Mouse (Mus musculus): ENCODE results near the gene Aga. TPM values are rescaled to one million over a fixed set of nuclear protein-coding genes. Genes with fewer than 3 reads are reported as not detected.

Gene Aga
- polyA plus RNA-seq, 1 experiment from 2014 or later = 36.1 TPM

Other genes starting within 250 kb of the Aga start
- gene Neil3, start 127.3 kb downstream of the Aga start, polyA plus RNA-seq (2015; fragmentation: Nextera tagmentation; extraction: Ambion mirVana) = 41.4 and 41.8 TPM in 2 replicates